Mouse (Mus musculus): ENCODE measurements around the gene Tom1l2.

DNA sequence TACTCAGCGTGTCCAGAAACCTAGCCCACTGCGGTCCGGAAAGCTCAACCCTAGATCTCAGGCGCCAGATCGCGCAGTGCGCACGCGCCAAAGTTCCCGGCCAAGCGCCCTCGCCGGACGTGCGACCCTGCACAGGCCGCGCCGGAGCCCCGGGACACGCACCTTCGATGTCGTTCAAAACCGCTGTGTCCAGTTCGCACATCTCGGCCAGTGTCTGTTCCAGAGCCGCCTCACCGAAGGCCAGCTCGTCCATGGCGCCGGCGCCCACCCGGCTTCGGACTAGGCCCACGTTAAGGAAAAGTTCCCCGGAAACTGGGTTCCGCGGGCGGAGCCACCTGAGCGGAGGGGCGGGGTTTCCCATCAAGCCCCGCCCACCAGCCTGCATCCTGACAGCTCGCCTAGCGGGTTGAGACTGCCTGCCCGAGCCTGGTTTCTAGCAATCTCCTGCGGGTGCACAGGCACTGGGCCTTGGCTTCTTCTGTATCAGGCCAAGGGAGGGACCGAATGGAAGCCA, 132.4 kb downstream of the Tom1l2 start:
- TF ChIP-seq CTCF (IDR thresholded peaks at IDR 0.05; ENCODE audit: borderline replicate concordance, extremely low read depth, insufficient read depth, insufficient read length) (no peak), POLR2A (IDR thresholded peaks at IDR 0.05; ENCODE audit: borderline replicate concordance, extremely low read depth, insufficient read depth, insufficient read length, poor library complexity, severe bottlenecking) (no peak)

Data from brain, embryonic 14.5 days (tissue).